Mouse (Mus musculus) lung, embryonic 16.5 days (tissue): ENCODE data around the gene E030030I06Rik. TPM values are rescaled to one million over a fixed set of nuclear protein-coding genes. Genes with fewer than 3 reads are reported as not detected.
"Not testable (repeated sequence)": the region's sequence is repeated elsewhere in the genome, so short reads cannot be mapped to it uniquely, and the experiment has no call there.

Experiments
- ATAC-seq: fragments of 200-750 bp; cut with Nextera tagmentation; 2 replicates; pipeline ENCODE4 v1.8.0; 2017; ENCODE audit warnings: low read depth, mild to moderate bottlenecking, moderate library complexity
- H3K27ac ChIP-seq: fragments of 300-500 bp; sonication (generic); 2 replicates; pipeline ENCODE4 v1.5.1; 2014; ENCODE audit warnings: mild to moderate bottlenecking, control low read depth, low read length
- H3K27me3 ChIP-seq: fragments of 300-500 bp; sonication (generic); 2 replicates; pipeline ENCODE4 v1.6.1; 2014; ENCODE audit warnings: low read depth, low read length, mixed read lengths; ENCODE audit not compliant: control insufficient read depth, insufficient read depth
- H3K36me3 ChIP-seq: fragments of 300-500 bp; sonication (generic); 2 replicates; pipeline ENCODE4 v1.6.1; 2014; ENCODE audit warnings: low read length; ENCODE audit not compliant: control insufficient read depth, insufficient read depth
- H3K4me1 ChIP-seq: fragments of 300-500 bp; sonication (generic); replicated peaks from 2 replicates; pipeline ENCODE4 v1.6.1; 2014; ENCODE audit warnings: low read length, mixed read lengths; ENCODE audit not compliant: control insufficient read depth, insufficient read depth
- H3K4me2 ChIP-seq: fragments of 300-500 bp; sonication (generic); 2 replicates; pipeline ENCODE4 v1.6.1; 2014; ENCODE audit warnings: low read depth, low read length, control low read depth
- H3K4me3 ChIP-seq: fragments of 300-500 bp; sonication (generic); 2 replicates; pipeline ENCODE4 v1.5.1; 2014; ENCODE audit warnings: mild to moderate bottlenecking, low read length, control low read depth
- H3K9ac ChIP-seq: fragments of 300-500 bp; sonication (generic); 2 replicates; pipeline ENCODE4 v1.6.1; 2014; ENCODE audit warnings: low read length, control low read depth
- H3K9me3 ChIP-seq: fragments of 300-500 bp; sonication (generic); 2 replicates; pipeline ENCODE4 v1.6.1; 2016; ENCODE audit warnings: low read length; ENCODE audit not compliant: control insufficient read depth
- WGBS: fragments of 180-500 bp; shearing (Covaris S2); extraction: QIAGEN DNeasy Blood & Tissue Kit; methylation state at CpG from one replicate; pipeline ENCODE4 v1.1.7; 2014; 5-methylcytosine and 5-hydroxymethylcytosine counted together
- polyA plus RNA-seq: library from polyadenylated mRNA; unstranded; fragments of >200 nt; fragmentation: Nextera tagmentation; extraction: Ambion mirVana; gene quantifications from 2 replicates; pipeline ENCODE4 v1.2.1, GENCODE M21; 2015

E030030I06Rik gene
- polyA plus RNA-seq, 1 experiment from 2014 or later, result 24.5 TPM

GRCm38 (mm10) chr10:22165328-22166003, 16.4 kb upstream of the E030030I06Rik start:
- 57% methylated on average over 4 of the region's 5 CpGs for WGBS
- not testable (repeated sequence) for H3K4me3 ChIP-seq

GRCm38 (mm10) chr10:22163705-22164583, 14.9 kb upstream of the E030030I06Rik start:
- ATAC-seq, result peak; percentile 60; the same call in 1 of the 2 replicates
- Histone ChIP-seq H3K4me3 (peak overlapping the region; percentile 16; the same call in 1 of the 2 replicates), H3K4me2 (peak overlapping the region; percentile 29)
- not testable (repeated sequence) for H3K36me3 ChIP-seq, H3K27me3 ChIP-seq, H3K4me1 ChIP-seq, H3K27ac ChIP-seq, H3K9me3 ChIP-seq, H3K9ac ChIP-seq
- WGBS, result 34% methylated on average over 13 of the region's 16 CpGs

More at GRCm38 (mm10) chr10:22165328-22166003, 16.4 kb upstream of the E030030I06Rik start:
- not testable (repeated sequence) for H3K36me3 ChIP-seq, ATAC-seq, H3K9ac ChIP-seq, H3K4me2 ChIP-seq, H3K27ac ChIP-seq, H3K9me3 ChIP-seq, H3K4me1 ChIP-seq, H3K27me3 ChIP-seq

DNA sequence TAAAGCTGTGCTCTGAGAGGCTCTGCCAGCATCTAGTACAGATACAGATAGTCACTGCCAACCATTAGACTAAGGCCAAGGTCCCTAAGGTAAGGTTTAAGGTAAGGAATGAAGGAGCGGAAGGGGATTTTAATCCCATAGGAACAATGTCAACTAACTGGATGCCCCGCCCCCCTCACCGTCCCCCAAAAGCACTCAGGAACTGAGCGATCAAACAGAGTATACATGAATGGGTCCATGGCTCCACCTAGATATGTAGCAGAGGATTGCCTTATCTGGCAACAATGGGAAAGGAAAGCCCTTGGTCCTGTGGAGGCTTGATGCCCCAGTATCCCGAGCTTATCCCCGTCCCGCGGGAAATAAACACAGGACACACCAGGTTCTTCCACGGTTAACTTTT, 14.2 kb upstream of the E030030I06Rik start:
- Histone ChIP-seq H3K27me3 (peaks cover 11% of the 10 kb centered on the region), H3K4me2 (peak overlapping the region; percentile 29), H3K4me3 (peak overlapping the region; percentile 16; the same call in 1 of the 2 replicates)
- not testable (repeated sequence) for H3K4me1 ChIP-seq, H3K9ac ChIP-seq, H3K36me3 ChIP-seq, H3K9me3 ChIP-seq, H3K27ac ChIP-seq
- WGBS, result 11% methylated on average over 9 of the region's 9 CpGs
- peak; percentile 8; the same call in 1 of the 2 replicates for ATAC-seq

- WGBS, result 6% methylated on average over 21 of the region's 23 CpGs
- H3K36me3 ChIP-seq, result no peaks in the 10 kb centered on the region
- ATAC-seq, result no peak
- H3K9ac ChIP-seq, result no peak overlapping the region
- H3K4me1 ChIP-seq, result peaks cover 3% of the 10 kb centered on the region; the same call in 1 of the 2 replicates
- H3K27ac ChIP-seq, result no peak overlapping the region
- peak overlapping the region; percentile 67; the same call in 1 of the 2 replicates for H3K4me2 ChIP-seq
- peaks cover 33% of the 10 kb centered on the region for H3K27me3 ChIP-seq
- peak overlapping the region; percentile 15 for H3K4me3 ChIP-seq
- no peaks in the 10 kb centered on the region for H3K9me3 ChIP-seq
These were observed 10.6 kb upstream of the E030030I06Rik start for GRCm38 (mm10) chr10:22159581-22160140.

GRCm38 (mm10) chr10:22159131-22159561, 10.1 kb upstream of the E030030I06Rik start:
- Histone ChIP-seq H3K9me3 (no peaks in the 10 kb centered on the region), H3K4me1 (peaks cover 3% of the 10 kb centered on the region; the same call in 1 of the 2 replicates), H3K27me3 (peaks cover 36% of the 10 kb centered on the region), H3K4me3 (peak overlapping the region; percentile 49), H3K27ac (no peak overlapping the region), H3K36me3 (no peaks in the 10 kb centered on the region), H3K9ac (0 out of 2 replicates have a peak overlapping the region, but pooled peaks have one; percentile 15), H3K4me2 (peak overlapping the region; percentile 67)
- ATAC-seq, result peak; percentile 48
- WGBS, result under 1% methylated on average over 24 of the region's 24 CpGs

DNA sequence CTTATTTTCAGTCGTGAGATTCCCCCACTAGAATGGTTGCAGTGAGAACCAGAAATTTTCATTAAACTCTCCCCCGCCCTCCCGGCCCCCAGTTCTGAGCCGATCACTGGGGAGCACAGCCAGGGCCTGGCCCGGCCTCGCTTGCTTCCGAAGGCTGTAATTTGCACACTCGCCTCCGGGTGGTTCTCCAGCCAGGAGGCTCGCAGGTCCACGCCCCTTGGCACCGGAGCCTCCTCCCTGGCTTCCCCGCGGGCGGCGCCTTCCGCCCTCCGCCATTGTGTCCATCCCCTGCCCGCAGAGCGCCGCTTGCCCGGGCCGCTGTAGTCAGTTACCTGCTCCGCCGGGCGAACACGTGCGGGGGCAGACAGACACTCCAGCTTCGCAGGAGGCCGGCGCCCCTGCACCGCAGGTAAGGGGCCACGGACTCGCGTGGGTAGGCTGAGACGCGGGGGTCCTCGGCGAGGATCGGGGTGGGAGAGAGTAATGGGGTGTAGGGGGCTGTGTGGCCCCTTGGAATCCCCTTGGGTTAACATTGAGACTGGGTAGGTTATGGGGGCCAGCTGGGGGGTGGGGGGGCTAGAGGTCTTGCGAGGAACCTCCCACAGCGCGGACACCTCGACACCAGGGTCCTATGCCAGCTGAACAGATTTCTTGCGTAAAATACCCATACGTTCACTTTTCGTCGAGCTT, 9.4 kb upstream of the E030030I06Rik start, which contains the start of the genes Raet1e and H60b:
Raet1e (plus strand) TSS at position 260 of the 690 bp plus-strand sequence.
H60b (plus strand) TSS at position 277 of the 690 bp plus-strand sequence.
- Histone ChIP-seq H3K4me3 (peak within 1 kb of the TSS; percentile 49), H3K27me3 (peaks cover 37% of the 10 kb centered on the region), H3K4me2 (peak within 1 kb of the TSS; percentile 67), H3K9ac (0 out of 2 replicates have a peak within 1 kb of the TSS, but pooled peaks have one; percentile 20)
- not testable (repeated sequence) for H3K4me1 ChIP-seq, H3K27ac ChIP-seq, H3K36me3 ChIP-seq, H3K9me3 ChIP-seq
- whole genome bisulfite sequencing, result under 1% methylated on average over 48 of the region's 48 CpGs
- peak; percentile 90 for ATAC-seq

DNA sequence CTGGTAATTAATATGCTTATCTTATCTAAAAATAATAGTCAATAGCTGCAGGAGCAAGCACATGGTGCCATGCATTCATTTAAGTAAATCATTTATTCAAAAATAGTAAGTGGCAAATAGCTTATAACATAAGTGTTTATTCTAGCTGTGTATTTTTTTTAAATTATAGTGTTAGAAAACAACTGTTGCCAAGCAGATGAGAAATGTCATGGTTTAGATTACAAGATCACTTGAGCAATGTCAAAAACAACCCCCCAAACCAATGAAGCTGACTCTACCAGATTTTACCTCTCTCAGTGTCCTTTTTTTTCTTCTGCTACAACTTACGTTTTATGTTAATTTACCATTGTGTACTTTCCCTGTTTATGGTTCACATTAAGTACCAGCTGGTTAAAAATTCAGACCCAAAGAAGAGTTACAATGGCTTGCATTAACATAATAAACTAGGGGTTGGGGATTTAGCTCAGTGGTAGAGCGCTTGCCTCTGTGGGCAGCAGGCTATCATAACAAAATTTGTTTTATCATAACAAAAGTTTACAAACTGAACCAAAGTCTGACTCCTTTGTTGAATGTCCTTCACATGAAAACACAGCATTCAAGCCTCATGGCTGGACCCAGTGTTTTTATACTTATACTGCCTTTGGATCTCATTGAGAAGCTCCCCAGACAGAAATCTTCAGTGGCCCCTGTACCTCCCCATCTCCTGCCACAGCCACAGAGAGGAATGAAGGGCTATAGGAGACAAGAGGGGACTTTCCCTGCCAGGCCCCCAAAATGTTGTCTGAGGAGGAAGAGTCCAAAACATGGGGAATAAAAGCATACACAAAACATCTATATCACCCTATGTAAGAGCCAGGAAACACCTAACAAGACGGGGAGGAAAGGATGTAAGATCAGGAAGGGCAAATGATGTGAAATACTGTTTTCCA, 6.1 kb upstream of the E030030I06Rik start:
- Histone ChIP-seq H3K9ac (no peak overlapping the region), H3K27ac (no peak overlapping the region), H3K4me1 (peaks cover 11% of the 10 kb centered on the region), H3K4me2 (no peak overlapping the region), H3K36me3 (no peaks in the 10 kb centered on the region), H3K4me3 (no peak overlapping the region), H3K9me3 (no peaks in the 10 kb centered on the region), H3K27me3 (peaks cover 45% of the 10 kb centered on the region)
- WGBS, result 16% methylated on average over 3 of the region's 3 CpGs
- ATAC-seq, result no peak

GRCm38 (mm10) chr10:22154127-22154526, 5.1 kb upstream of the E030030I06Rik start:
- peaks cover 41% of the 10 kb centered on the region for H3K27me3 ChIP-seq
- not testable (repeated sequence) for H3K9ac ChIP-seq, H3K36me3 ChIP-seq, H3K9me3 ChIP-seq, ATAC-seq, H3K27ac ChIP-seq
- H3K4me2 ChIP-seq, result peak overlapping the region; percentile 54
- peaks cover 15% of the 10 kb centered on the region for H3K4me1 ChIP-seq
- H3K4me3 ChIP-seq, result peak overlapping the region; percentile 41
- under 1% methylated on average over 32 of the region's 38 CpGs for WGBS
